Mouse (Mus musculus) adrenal gland, postnatal 25 days (tissue): ENCODE measurements around the gene Cds1. TPM values are rescaled to one million over a fixed set of nuclear protein-coding genes. Genes with fewer than 3 reads are reported as not detected.

Source experiments
- DNase-seq: peaks from one replicate; pipeline ENCODE4 v3.0.0; 2021; ENCODE audit warnings: mixed read lengths
- long read RNA-seq: library from polyadenylated mRNA; stranded (forward); transcript quantifications from one replicate; pipeline ENCODE4 v2.0.0, GENCODE M21; 2021
- total RNA-seq: library from RNA; stranded (reverse); gene quantifications from 2 replicates; pipeline ENCODE4 v1.2.3, GENCODE M21; 2021

The Cds1 gene
- total RNA-seq = 8.6 and 9.8 TPM in 2 replicates
- long read RNA-seq, partial matches to known transcripts = 0 of 6 reads
- long read RNA-seq, other reads (novel, unspliced or antisense) = 5 of 6 reads

GRCm38 (mm10) chr5:101764554-101765347 is at the start of gene Cds1:
Cds1 (plus strand) TSS chr5:101765130.
- peak; percentile 87 for DNase-seq

GRCm38 (mm10) chr5:101724216-101724615 is 40.7 kb upstream of the Cds1 start:
- DNase-seq = no peak

GRCm38 (mm10) chr5:101724756-101725155 is 40.2 kb upstream of the Cds1 start:
- no peak for DNase-seq

- no peak for DNase-seq
These were observed 39.2 kb upstream of the Cds1 start for GRCm38 (mm10) chr5:101725703-101726102.

- DNase-seq = no peak
These were observed 38.6 kb upstream of the Cds1 start for GRCm38 (mm10) chr5:101726371-101726770.

GRCm38 (mm10) chr5:101728304-101728905 is 36.5 kb upstream of the Cds1 start:
- DNase-seq = no peak

GRCm38 (mm10) chr5:101737341-101737740 is 27.6 kb upstream of the Cds1 start:
- DNase-seq = no peak

- DNase-seq = no peak
These were observed 24.3 kb upstream of the Cds1 start for GRCm38 (mm10) chr5:101740471-101741223.

- DNase-seq = no peak
These were observed 23.7 kb upstream of the Cds1 start for GRCm38 (mm10) chr5:101741224-101741591.

- peak; percentile 12 for DNase-seq
These were observed 22.9 kb upstream of the Cds1 start for GRCm38 (mm10) chr5:101742014-101742413.

GRCm38 (mm10) chr5:101742425-101742824 is 22.5 kb upstream of the Cds1 start:
- DNase-seq = no peak

GRCm38 (mm10) chr5:101744886-101745285 is 20.0 kb upstream of the Cds1 start:
- no peak for DNase-seq

GRCm38 (mm10) chr5:101753680-101754079 is 11.2 kb upstream of the Cds1 start:
- no peak for DNase-seq

- DNase-seq = no peak
These were observed 7.3 kb upstream of the Cds1 start for GRCm38 (mm10) chr5:101757669-101758068.

GRCm38 (mm10) chr5:101761685-101762084 is 3.2 kb upstream of the Cds1 start:
- no peak for DNase-seq

- DNase-seq = no peak
These were observed 1.4 kb upstream of the Cds1 start for GRCm38 (mm10) chr5:101763571-101763970.

GRCm38 (mm10) chr5:101765390-101765901 is 516 bp downstream of the Cds1 start:
- peak; percentile 38 for DNase-seq

GRCm38 (mm10) chr5:101766248-101766647 is 1.3 kb downstream of the Cds1 start:
- no peak for DNase-seq

- DNase-seq = no peak
These were observed 2.2 kb downstream of the Cds1 start for GRCm38 (mm10) chr5:101767086-101767485.

GRCm38 (mm10) chr5:101767486-101767885 is 2.6 kb downstream of the Cds1 start:
- DNase-seq = no peak

GRCm38 (mm10) chr5:101768558-101768957 is 3.6 kb downstream of the Cds1 start:
- no peak for DNase-seq

GRCm38 (mm10) chr5:101772621-101773020 is 7.7 kb downstream of the Cds1 start:
- DNase-seq = no peak

GRCm38 (mm10) chr5:101775262-101775661 is 10.3 kb downstream of the Cds1 start:
- DNase-seq = no peak
